ENCODE assay signal across 20 mouse cellular contexts in genomic region chr6:30610710-30611109, GRCm38 (mm10). TPM values are rescaled to one million over a fixed set of nuclear protein-coding genes. Genes with fewer than 3 reads are reported as not detected.
DNase-seq lines count a peak whose midpoint lies in the region; ATAC-seq and TF ChIP-seq lines count a peak whose summit lies in the region.
"Had no signal": no experiment of that assay in that cellular context is flagged by ENCODE, and none has a peak within 500 bp of the region (broad histone marks: within the 10 kb centered on the region; RNA-seq: fewer than 3 reads in every experiment).

TSS of gene Cpa5 (plus strand) at chr6:30611010.

- in situ Hi-C loops in CH12.LX (cut with MboI; ENCODE audit: low pct_ligation_motif_present, low pct_unique_long_range_greater_than_20kb, low sequenced_read_pairs), result no loop called here

- no peaks in the 10 kb centered on the region for H3K27me3 ChIP-seq in heart, embryonic 11.5 days (ENCODE audit: control insufficient read depth, insufficient read depth, low read length)
- no peaks in the 10 kb centered on the region for H3K27me3 ChIP-seq in midbrain, embryonic 11.5 days (ENCODE audit: control insufficient read depth, insufficient read depth, low read length)
- H3K27me3 ChIP-seq in midbrain, embryonic 15.5 days (replicated peaks), result no peaks in the 10 kb centered on the region
- no peaks in the 10 kb centered on the region for H3K27me3 ChIP-seq in CH12.LX (replicated peaks)
- H3K27me3 ChIP-seq in embryonic facial prominence, embryonic 10.5 days (replicated peaks; ENCODE audit: low read depth, poor library complexity, severe bottlenecking), result no peaks in the 10 kb centered on the region
- no peaks in the 10 kb centered on the region for H3K27me3 ChIP-seq in intestine, postnatal 0 days (replicated peaks; ENCODE audit: control insufficient read depth, insufficient read depth, low read length)
- H3K27me3 ChIP-seq: forebrain, embryonic 15.5 days; hindbrain, embryonic 15.5 days had no signal

- H3K9ac ChIP-seq in heart, embryonic 11.5 days (ENCODE audit: low read depth, low read length), result no peak within 1 kb of the TSS
- H3K9ac ChIP-seq in midbrain, embryonic 11.5 days (ENCODE audit: low read length), result no peak within 1 kb of the TSS
- H3K9ac ChIP-seq in midbrain, embryonic 15.5 days, result no peak within 1 kb of the TSS
- no peak within 1 kb of the TSS for H3K9ac ChIP-seq in CH12.LX (ENCODE audit: insufficient read depth, low read depth)
- H3K9ac ChIP-seq in intestine, postnatal 0 days (ENCODE audit: low read depth, low read length), result no peak within 1 kb of the TSS
- H3K9ac ChIP-seq: forebrain, embryonic 15.5 days; hindbrain, embryonic 15.5 days had no signal

- no peak within 1 kb of the TSS for H3K4me3 ChIP-seq in heart, embryonic 11.5 days (ENCODE audit: low read depth, low read length)
- H3K4me3 ChIP-seq in midbrain, embryonic 11.5 days (ENCODE audit: low read depth, low read length), result no peak within 1 kb of the TSS
- H3K4me3 ChIP-seq in midbrain, embryonic 15.5 days, result no peak within 1 kb of the TSS
- H3K4me3 ChIP-seq in CH12.LX (replicated peaks in 1 of 3; ENCODE audit: low read depth in 2 of 3, low read length in 2 of 3, poor library complexity in 1 of 3), result no peak within 1 kb of the TSS
- no peak within 1 kb of the TSS for H3K4me3 ChIP-seq in embryonic facial prominence, embryonic 10.5 days
- H3K4me3 ChIP-seq in intestine, postnatal 0 days (ENCODE audit: low read depth, low read length), result no peak within 1 kb of the TSS
- no peak within 1 kb of the TSS for H3K4me3 ChIP-seq in layer of hippocampus, adult 2 months
- H3K4me3 ChIP-seq: forebrain, embryonic 15.5 days; hindbrain, embryonic 15.5 days had no signal

- TF ChIP-seq RAD21 in CH12.LX (IDR thresholded peaks at IDR 0.05; ENCODE audit: low read depth, low read length), result no peak

- no peak for TF ChIP-seq POLR2A in CH12.LX (IDR thresholded peaks at IDR 0.05; ENCODE audit: low read depth, low read length)

- no peak for TF ChIP-seq CTCF in CH12.LX (conservative IDR thresholded peaks at IDR 0.05 in 1 of 2, IDR thresholded peaks at IDR 0.05 in 1 of 2; ENCODE audit: low read depth in 2 of 2, low read length in 2 of 2)
- no peak for TF ChIP-seq CTCF in intestine, postnatal 0 days (IDR thresholded peaks at IDR 0.05; ENCODE audit: low read depth)
- no peak for TF ChIP-seq CTCF in layer of hippocampus, adult 2 months (conservative IDR thresholded peaks at IDR 0.05)

- no peak within 1 kb of the TSS for H3K27ac ChIP-seq in heart, embryonic 11.5 days (ENCODE audit: low read depth, low read length)
- H3K27ac ChIP-seq in midbrain, embryonic 11.5 days (ENCODE audit: low read depth, low read length), result peak within 1 kb of the TSS; percentile 57
- H3K27ac ChIP-seq in midbrain, embryonic 15.5 days, result no peak within 1 kb of the TSS
- no peak within 1 kb of the TSS for H3K27ac ChIP-seq in CH12.LX (ENCODE audit: insufficient read depth, low read depth)
- peak within 1 kb of the TSS; percentile 84 for H3K27ac ChIP-seq in embryonic facial prominence, embryonic 10.5 days (replicated peaks)
- no peak within 1 kb of the TSS for H3K27ac ChIP-seq in intestine, postnatal 0 days (ENCODE audit: low read depth, low read length)
- no peak within 1 kb of the TSS for H3K27ac ChIP-seq in layer of hippocampus, adult 2 months
- H3K27ac ChIP-seq: forebrain, embryonic 15.5 days; hindbrain, embryonic 15.5 days had no signal

- no peaks in the 10 kb centered on the region; the same call in 1 of the 2 replicates for H3K4me1 ChIP-seq in heart, embryonic 11.5 days (ENCODE audit: control insufficient read depth, insufficient read depth, low read length)
- H3K4me1 ChIP-seq in midbrain, embryonic 11.5 days (ENCODE audit: control insufficient read depth, insufficient read depth, low read length), result peaks cover 29% of the 10 kb centered on the region
- peaks cover 3% of the 10 kb centered on the region; the same call in 1 of the 2 replicates for H3K4me1 ChIP-seq in midbrain, embryonic 15.5 days
- H3K4me1 ChIP-seq in CH12.LX (ENCODE audit: control insufficient read depth in 1 of 2, insufficient read depth in 2 of 2), result no peaks in the 10 kb centered on the region
- peaks cover 60% of the 10 kb centered on the region for H3K4me1 ChIP-seq in embryonic facial prominence, embryonic 10.5 days
- no peaks in the 10 kb centered on the region for H3K4me1 ChIP-seq in intestine, postnatal 0 days (replicated peaks; ENCODE audit: control insufficient read depth, insufficient read depth, low read length)

- no peaks in the 10 kb centered on the region for H3K36me3 ChIP-seq in heart, embryonic 11.5 days (ENCODE audit: control insufficient read depth, insufficient read depth, low read length)
- H3K36me3 ChIP-seq in midbrain, embryonic 11.5 days (ENCODE audit: control insufficient read depth, insufficient read depth, low read length), result no peaks in the 10 kb centered on the region
- H3K36me3 ChIP-seq in midbrain, embryonic 15.5 days (replicated peaks), result no peaks in the 10 kb centered on the region
- H3K36me3 ChIP-seq in CH12.LX (replicated peaks in 1 of 2; ENCODE audit: control insufficient read depth in 1 of 2, insufficient read depth in 1 of 2, low read length in 1 of 2), result no peaks in the 10 kb centered on the region
- no peaks in the 10 kb centered on the region for H3K36me3 ChIP-seq in embryonic facial prominence, embryonic 10.5 days (replicated peaks)
- H3K36me3 ChIP-seq in intestine, postnatal 0 days (ENCODE audit: control insufficient read depth, insufficient read depth), result no peaks in the 10 kb centered on the region
- H3K36me3 ChIP-seq: forebrain, embryonic 15.5 days; G1E; hindbrain, embryonic 15.5 days had no signal

- H3K9me3 ChIP-seq in heart, embryonic 11.5 days (replicated peaks; ENCODE audit: control insufficient read depth, low read length), result no peaks in the 10 kb centered on the region
- H3K9me3 ChIP-seq in midbrain, embryonic 11.5 days (ENCODE audit: control insufficient read depth, low read length), result no peaks in the 10 kb centered on the region
- no peaks in the 10 kb centered on the region for H3K9me3 ChIP-seq in midbrain, embryonic 15.5 days
- no peaks in the 10 kb centered on the region for H3K9me3 ChIP-seq in CH12.LX (replicated peaks; ENCODE audit: low read length)
- no peaks in the 10 kb centered on the region for H3K9me3 ChIP-seq in embryonic facial prominence, embryonic 10.5 days
- no peaks in the 10 kb centered on the region for H3K9me3 ChIP-seq in intestine, postnatal 0 days (ENCODE audit: control insufficient read depth)
- H3K9me3 ChIP-seq: forebrain, embryonic 15.5 days; G1E; hindbrain, embryonic 15.5 days had no signal

- dilution Hi-C loops in CH12.LX (cut with MboI; ENCODE audit: extremely low pct_ligation_motif_present, extremely low pct_unique_long_range_greater_than_20kb, low sequenced_read_pairs), result no loop called here

- ATAC-seq in heart, embryonic 11.5 days (replicated peaks; ENCODE audit: insufficient number of reproducible peaks, low FRiP score, low TSS enrichment), result no peak
- ATAC-seq in midbrain, embryonic 11.5 days (ENCODE audit: low FRiP score), result no peak
- no peak for ATAC-seq in midbrain, embryonic 15.5 days (replicated peaks)
- ATAC-seq in intestine, postnatal 0 days, result no peak
- ATAC-seq: forebrain, embryonic 15.5 days had no signal

- 91% methylated on average over 7 of the region's 7 CpGs for WGBS in heart, embryonic 11.5 days (ENCODE audit: insufficient replicate concordance)
- 81% methylated on average over 7 of the region's 7 CpGs for WGBS in midbrain, embryonic 11.5 days
- WGBS in midbrain, embryonic 15.5 days, result 82% methylated on average over 7 of the region's 7 CpGs
- 89% methylated on average over 7 of the region's 7 CpGs for WGBS in embryonic facial prominence, embryonic 10.5 days
- 97% methylated on average over 7 of the region's 7 CpGs for WGBS in intestine, postnatal 0 days

- TF ChIP-seq EP300 in CH12.LX (IDR thresholded peaks at IDR 0.05; ENCODE audit: low read length), result no peak

- H3K79me2 ChIP-seq in CH12.LX (replicated peaks; ENCODE audit: control insufficient read depth, extremely low read depth, insufficient read depth, poor library complexity, severe bottlenecking), result no peaks in the 10 kb centered on the region

- DNase-seq in heart, adult 11 months, result peak; percentile 28
- DNase-seq in midbrain, embryonic 11.5 days (ENCODE audit: low spot score, missing footprints), result no peak
- no peak for DNase-seq in CH12.LX (ENCODE audit: extremely low read depth)
- DNase-seq in embryonic facial prominence, embryonic 10.5 days (ENCODE audit: low spot score), result no peak
- DNase-seq in layer of hippocampus, adult 2 months (ENCODE audit: low spot score in 2 of 2), result no peak
- DNase-seq: adrenal gland, adult 8-10 months; adrenal gland, postnatal 36 days; cerebellum, adult 2 months; cerebellum, postnatal 10 days; gastrocnemius, postnatal 14 days; heart, postnatal 10 days had no signal

- no peak within 1 kb of the TSS for H3K4me2 ChIP-seq in heart, embryonic 11.5 days
- no peak within 1 kb of the TSS for H3K4me2 ChIP-seq in midbrain, embryonic 11.5 days
- no peak within 1 kb of the TSS for H3K4me2 ChIP-seq in midbrain, embryonic 15.5 days
- H3K4me2 ChIP-seq in CH12.LX (ENCODE audit: insufficient read depth, low read depth, poor library complexity, severe bottlenecking), result 0 out of 2 replicates have a peak within 1 kb of the TSS, but pooled peaks have one; percentile 4
- H3K4me2 ChIP-seq in intestine, postnatal 0 days (replicated peaks; ENCODE audit: low read depth), result no peak within 1 kb of the TSS
- H3K4me2 ChIP-seq: forebrain, embryonic 15.5 days; hindbrain, embryonic 15.5 days had no signal

TF ChIP-seq in CH12.LX, 34 proteins besides CTCF, POLR2A, EP300 and RAD21 (continues in another document):
- TF ChIP-seq ELF1 (IDR thresholded peaks at IDR 0.05; ENCODE audit: low read depth, low read length) (no peak), ZKSCAN1 (IDR thresholded peaks at IDR 0.05; ENCODE audit: borderline replicate concordance, low read depth, low read length) (no peak), SIN3A (IDR thresholded peaks at IDR 0.05; ENCODE audit: low read length) (no peak), IRF4 (IDR thresholded peaks at IDR 0.05; ENCODE audit: low read depth, low read length) (no peak), E2F4 (IDR thresholded peaks at IDR 0.05; ENCODE audit: insufficient replicate concordance, low read depth, low read length) (no peak), HCFC1 (IDR thresholded peaks at IDR 0.05; ENCODE audit: low read depth, low read length) (no peak), ZC3H11A (IDR thresholded peaks at IDR 0.05; ENCODE audit: low read depth, low read length) (no peak)

RNA-seq across cellular contexts. Expression of gene Cpa5, which starts in this region (rescaled TPM):
- 1.4 and 2.7 TPM in 2 replicates for polyA plus RNA-seq in heart, embryonic 11.5 days (2014; fragmentation: Nextera tagmentation; extraction: Ambion mirVana)
- 0.25 and 0.46 TPM in 2 replicates for polyA plus RNA-seq in midbrain, embryonic 11.5 days (2014; fragmentation: Nextera tagmentation; extraction: Ambion mirVana)
- polyA plus RNA-seq in midbrain, embryonic 15.5 days (2015; fragmentation: Nextera tagmentation; extraction: Ambion mirVana), result not detected in 2 replicates
- total RNA-seq in CH12.LX (2012; rRNA removed) (not detected in 2 replicates), CH12.LX (2014; rRNA removed) (not detected in 2 replicates)
- not detected in 2 replicates for polyA plus RNA-seq in CH12.LX (2012; ENCODE audit: insufficient read length, low read depth)
- polyA plus RNA-seq in embryonic facial prominence, embryonic 10.5 days (2016; fragmentation: Nextera tagmentation; extraction: Ambion mirVana), result 0.36 and 0.41 TPM in 2 replicates
- not detected in 2 replicates for polyA plus RNA-seq in intestine, postnatal 0 days (2015; fragmentation: Nextera tagmentation; extraction: Ambion mirVana)
- not detected for total RNA-seq in layer of hippocampus, adult 2 months (2021)
- total RNA-seq: adrenal gland, adult 8-10 months; adrenal gland, postnatal 36 days; G1E; gastrocnemius, adult 18-20 months; heart, adult 8-10 months; heart, postnatal 10 days; hematopoietic stem cell, adult 5-6 weeks had no signal
- polyA plus RNA-seq: cerebellum, adult 2 months; G1E; hindbrain, embryonic 15.5 days had no signal

Comparison
In these comparisons a context has a peak if more than half of its experiments do, and no peak if none do; other contexts are left out.
1. H3K27ac ChIP-seq: peak in midbrain, embryonic 11.5 days (single experiment) and embryonic facial prominence, embryonic 10.5 days (single experiment); none in heart, embryonic 11.5 days (single experiment), midbrain, embryonic 15.5 days (single experiment), CH12.LX (single experiment), intestine, postnatal 0 days (single experiment) and layer of hippocampus, adult 2 months (single experiment).